Mouse (Mus musculus): ENCODE results near the gene Map6.

Gene Map6

DNA sequence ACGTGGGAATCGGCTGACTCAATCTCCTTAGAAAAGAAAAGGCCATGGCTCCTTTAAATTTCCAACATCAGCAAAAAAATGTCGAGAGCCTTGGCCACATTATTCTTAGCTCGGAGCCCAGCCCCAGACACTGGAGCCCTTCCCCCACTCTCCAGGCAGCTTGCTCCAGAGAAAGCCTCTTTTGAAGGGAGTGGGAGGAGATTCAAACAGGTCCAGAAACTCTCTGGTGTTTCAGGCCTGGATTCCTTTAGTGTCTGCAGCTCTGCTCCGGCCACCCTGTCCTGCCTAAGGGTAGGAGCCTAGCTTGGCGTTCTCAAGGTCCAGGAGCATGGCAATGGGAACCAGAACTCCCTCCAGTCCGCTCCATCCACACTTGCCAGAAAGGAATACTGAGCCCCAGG, 88.5 kb downstream of the Map6 start:
- no peak for DNase-seq (ENCODE audit: low spot score in 2 of 2)

DNA sequence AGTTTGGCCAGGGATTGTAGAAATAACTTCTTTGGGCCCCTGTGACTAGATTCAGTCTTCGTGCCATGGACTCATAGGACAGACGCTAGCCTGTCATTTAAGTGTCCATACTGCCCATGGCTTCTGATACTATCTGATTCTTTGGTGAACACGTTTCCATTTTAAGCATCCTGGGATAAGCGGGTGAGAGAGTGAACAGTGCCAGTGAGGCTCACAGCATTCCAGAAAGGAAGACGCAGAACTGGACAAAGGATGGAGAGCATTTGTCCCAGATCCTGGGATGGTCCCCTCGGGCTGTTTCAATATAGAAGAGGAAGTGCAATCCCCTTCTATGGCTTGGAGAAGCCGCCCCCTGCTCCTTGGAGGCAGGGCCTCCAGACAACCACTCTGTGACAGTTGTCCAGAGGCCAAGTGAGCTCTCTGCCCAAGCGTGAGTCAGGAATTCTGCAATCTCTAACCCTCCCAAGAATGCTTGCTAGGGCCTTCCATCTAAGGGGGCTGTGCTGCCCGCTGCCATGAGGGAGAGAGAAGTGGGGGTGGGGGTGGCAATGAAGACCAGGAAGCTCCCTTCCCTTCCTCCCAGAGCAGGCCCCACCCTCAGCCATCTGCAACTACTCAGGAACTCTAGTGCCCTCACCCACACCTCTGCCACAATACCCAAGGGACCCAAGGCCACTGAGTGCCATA, 89.1 kb downstream of the Map6 start:
- no peak for DNase-seq (ENCODE audit: low spot score in 2 of 2)

DNA sequence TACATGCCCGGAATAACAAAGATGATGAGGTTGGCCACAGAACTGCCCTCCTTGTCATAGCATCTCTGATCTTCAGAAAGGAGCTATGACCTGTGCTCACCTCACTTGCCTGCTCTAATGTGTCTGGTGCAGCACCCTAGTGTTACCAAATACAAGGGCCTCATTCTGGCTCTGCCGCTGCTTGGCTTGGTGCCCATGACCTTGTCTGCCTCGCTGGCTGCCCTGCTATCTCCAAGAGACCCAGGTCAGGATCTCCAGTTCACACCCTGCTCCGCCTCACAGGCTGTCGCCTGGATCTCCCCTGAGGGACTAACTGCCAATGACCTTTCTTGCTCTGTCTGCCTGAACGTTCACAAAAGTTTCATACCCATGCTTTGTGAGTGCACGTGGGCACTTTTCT, 90.0 kb downstream of the Map6 start:
- DNase-seq (ENCODE audit: low spot score in 2 of 2), result no peak

DNA sequence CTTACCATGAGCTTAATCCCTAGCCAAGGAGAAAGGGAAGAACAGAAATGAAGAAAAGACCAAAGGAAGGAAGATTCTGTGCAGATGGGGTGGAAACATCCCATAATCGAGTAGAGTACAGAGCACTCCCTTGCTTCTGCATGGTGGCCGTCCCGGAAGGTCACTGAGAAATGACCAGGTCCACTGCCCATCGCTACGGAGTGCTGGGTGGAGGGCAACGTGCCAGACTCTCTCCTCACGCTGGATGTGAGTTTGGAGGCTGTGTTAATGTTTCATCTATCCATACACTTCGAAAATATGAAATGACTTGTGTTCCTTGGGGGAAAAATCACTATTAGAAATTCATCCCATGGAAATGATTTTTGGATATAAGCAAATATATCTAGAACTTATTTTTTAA, 91.1 kb downstream of the Map6 start:
- DNase-seq (ENCODE audit: low spot score in 2 of 2), result no peak

DNA sequence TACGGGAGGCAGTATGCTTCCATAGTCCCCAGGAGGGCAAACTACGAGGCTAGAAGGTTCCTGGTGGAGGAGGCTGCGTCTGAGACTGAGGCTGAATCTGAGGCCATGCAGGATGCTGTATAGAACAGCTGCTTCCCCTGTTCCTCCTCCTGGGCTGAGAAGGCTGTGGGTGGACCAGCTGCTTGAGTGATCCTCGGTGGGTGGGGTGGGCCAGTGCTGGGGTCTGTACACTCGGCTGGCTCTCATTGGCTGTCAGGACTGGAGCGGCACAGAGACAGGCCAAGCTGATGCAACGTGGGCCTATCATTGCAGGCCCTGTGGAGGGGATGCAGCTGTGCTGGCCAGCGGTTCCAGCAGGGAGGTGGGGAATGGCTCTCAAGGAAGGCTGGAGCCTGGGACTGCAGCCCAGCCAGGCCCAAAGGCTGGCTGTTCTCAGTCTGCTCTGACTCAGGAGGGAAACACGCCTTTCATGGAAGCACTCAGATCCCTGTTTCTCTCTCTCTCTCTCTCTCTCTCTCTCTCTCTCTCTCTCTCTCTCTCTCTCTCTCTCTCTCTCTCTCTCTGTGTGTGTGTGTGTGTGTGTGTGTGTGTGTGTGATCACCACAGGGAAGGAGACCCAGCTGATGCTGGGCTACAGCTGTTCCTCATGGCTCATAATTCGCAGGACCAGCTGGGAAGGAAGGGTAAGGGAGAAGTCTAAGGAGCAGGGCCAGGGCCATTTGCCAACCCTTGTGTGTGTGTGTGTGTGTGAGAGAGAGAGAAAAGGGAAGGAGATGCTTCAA, 93.0 kb downstream of the Map6 start:
- no peak for DNase-seq (ENCODE audit: low spot score in 2 of 2)

DNA sequence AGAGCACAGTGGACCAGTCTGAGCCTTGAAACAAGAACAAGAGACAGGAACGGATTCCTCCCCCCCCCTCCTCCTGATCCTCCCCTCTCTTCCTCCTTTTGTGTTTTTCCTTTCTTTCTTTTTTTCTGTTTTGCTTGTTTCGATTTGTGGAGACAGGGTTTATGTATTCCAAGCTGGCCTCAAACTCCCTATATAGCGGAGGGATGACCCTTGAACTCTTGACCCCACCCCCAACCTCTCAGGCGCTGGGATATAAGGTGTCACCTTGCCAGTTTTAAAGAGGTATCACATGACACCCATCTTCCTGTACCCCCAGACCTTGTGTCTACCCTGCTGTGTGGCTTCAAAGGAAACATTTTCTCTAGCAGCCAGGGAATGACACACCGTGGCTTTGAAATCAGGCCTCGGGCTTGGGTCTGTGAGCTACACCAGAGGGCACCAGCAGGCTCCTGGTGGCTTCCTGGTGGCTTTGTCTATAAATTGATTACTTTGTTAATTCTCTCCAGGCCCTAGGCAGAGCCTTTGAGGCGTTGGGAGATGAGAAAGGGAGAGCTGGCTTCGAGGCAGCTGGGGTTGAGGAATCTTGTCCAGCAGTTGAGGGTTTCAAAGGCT, 93.7 kb downstream of the Map6 start:
- DNase-seq (ENCODE audit: low spot score in 2 of 2), result no peak

DNA sequence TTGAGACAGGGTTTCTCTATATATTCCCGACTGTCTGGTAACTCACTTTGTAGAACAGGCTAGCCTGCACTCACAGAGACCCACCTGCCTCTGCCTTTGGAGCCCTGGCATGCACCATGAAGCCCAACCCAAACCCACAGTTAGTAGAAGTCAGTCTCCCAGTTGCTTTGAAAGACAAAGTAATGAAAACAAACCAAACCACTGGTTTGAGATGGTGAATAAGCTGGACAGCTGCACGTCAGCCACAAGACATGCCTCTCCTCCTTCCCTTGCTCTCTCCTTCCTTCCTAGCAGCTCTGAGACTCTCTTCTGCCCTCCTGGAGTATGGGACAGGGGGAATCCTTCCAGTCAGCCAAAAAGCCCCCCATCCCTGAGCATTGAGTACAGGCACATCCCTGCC, 94.9 kb downstream of the Map6 start:
- no peak for DNase-seq (ENCODE audit: low spot score in 2 of 2)

DNA sequence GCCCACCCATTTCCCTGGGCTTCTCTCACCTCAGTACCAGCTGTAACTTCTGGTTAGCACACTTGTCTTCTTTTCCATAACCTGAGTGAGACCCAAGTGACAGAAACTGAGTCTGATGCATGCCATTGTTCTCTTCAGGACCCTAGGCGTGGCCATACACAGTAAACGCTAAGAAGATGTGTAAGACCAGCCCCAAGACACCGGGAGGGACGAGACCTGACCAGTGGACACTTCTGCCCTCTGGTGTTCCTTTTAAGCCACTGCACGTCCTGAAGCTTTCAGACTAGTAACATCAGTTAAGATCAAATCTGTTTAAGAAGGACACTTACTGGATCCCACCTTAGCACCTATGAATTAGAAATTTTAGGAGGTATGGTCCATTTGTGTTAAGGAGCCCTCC, 97.8 kb downstream of the Map6 start:
- DNase-seq (ENCODE audit: low spot score in 2 of 2), result peak; percentile 17 to 24

DNA sequence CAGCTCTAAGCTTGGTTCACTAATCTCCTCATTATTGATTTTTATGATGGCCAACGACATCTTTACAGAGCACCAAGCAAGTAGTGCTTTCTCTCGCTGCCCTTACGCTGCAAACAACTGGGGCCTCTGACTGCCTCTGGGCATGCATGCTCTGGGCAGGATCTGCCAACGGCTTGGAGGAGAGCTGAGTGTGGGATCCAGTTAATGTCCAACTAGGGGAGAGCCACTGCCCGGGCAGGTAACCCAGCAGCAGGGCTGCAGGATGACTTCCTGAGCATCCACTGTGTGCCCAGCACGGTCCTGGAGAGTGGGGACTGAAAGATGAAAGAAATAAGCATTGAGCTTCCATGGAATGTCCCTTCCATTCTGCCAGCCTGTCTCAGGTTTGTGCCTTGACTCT, 99.5 kb downstream of the Map6 start:
- DNase-seq (ENCODE audit: low spot score in 2 of 2), result no peak

DNA sequence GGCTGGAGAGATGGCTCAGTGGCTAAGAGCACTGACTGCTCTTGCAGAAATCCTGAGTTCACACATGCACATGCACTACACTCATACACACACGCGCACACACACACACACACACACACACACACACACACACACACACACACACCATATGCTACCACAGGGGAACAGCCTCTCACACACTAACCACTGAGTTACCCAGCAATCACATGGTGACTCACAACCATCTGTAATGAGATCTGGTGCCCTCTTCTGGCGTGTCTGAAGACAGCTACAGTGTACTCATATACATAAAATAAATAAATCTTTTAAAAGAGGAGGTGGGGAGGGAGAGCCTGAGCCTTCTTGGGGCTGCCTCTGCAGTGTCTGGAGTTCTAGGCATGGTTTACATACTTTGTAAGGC, 107.1 kb downstream of the Map6 start:
- DNase-seq (ENCODE audit: low spot score in 2 of 2), result peak; percentile 19 to 32

DNA sequence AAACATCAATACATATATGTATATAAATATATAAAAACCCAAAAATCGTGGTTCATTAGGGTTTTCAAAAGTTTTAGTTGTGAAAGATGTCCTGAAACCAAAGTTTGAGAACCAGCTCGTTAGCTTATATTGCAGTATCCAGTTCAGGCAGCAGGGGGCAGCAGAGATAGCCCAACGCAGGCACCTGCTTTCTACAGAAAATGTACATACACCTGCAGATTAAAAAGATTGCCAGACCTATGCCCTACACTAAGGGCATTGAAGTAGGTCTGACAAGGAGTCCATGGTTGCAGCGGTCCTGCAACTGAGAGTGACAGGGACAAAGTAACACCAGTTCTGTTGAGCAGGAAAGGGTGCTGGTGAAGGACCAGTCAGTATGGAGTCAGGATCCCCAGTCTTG, 108.2 kb downstream of the Map6 start:
- peak; percentile 79 to 85 for DNase-seq (ENCODE audit: low spot score in 2 of 2)

DNA sequence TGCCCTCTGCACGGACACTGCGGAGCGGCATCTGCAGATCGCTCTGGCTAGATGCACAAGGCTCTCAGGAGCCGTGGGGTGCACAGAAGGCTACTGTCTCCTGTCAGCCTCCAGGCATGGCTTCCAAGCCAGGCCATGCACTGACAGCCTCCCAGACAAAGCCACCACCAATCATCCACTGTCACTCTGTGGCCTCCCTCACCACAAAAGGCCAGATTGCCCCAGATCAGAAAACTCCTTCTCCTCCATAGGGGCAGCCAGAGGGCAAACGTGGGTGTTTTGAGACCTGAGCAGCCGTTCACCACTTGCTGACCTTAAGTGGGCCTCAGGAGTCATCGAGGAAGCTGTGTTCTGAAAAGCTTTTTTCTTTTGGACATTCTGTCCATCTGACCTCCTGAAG, 111.6 kb downstream of the Map6 start:
- DNase-seq (ENCODE audit: low spot score in 2 of 2), result no peak

DNA sequence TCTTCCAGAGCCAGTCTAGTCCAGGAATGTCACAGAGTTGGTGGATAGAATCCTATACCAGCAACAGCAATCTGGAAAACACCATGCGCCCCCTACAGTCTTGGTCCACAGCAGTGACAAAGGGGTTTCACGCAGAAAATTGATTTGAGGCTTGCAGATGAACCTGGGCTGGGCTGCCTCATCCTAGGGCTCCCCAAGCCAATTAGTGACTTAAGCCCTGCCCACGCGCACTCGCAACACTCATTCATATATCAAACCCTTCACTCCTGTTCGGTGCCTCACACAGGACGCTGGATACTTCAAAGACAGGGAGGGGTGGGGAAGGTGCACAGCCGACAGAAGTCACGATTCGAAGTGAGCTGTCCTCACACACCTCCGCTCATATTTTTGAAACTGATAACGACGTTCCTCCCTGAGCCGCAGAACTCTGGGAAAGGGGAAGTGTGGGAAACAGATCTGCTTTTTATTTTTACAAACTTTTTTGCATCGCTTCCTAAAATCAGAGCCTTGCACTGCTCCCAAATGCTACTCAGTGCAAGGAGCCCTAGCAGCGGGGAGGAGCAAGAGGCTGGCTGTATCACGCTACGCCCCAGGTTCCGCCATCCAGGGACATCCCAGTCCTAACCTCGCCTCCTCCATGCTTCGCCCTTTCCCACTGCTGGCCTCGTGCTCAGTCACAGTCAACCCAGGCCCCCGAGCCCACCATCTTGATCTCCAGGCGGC, 113.4 kb downstream of the Map6 start:
- peak in 1 of 2 experiments; percentile 13 for DNase-seq (ENCODE audit: low spot score in 2 of 2)

DNA sequence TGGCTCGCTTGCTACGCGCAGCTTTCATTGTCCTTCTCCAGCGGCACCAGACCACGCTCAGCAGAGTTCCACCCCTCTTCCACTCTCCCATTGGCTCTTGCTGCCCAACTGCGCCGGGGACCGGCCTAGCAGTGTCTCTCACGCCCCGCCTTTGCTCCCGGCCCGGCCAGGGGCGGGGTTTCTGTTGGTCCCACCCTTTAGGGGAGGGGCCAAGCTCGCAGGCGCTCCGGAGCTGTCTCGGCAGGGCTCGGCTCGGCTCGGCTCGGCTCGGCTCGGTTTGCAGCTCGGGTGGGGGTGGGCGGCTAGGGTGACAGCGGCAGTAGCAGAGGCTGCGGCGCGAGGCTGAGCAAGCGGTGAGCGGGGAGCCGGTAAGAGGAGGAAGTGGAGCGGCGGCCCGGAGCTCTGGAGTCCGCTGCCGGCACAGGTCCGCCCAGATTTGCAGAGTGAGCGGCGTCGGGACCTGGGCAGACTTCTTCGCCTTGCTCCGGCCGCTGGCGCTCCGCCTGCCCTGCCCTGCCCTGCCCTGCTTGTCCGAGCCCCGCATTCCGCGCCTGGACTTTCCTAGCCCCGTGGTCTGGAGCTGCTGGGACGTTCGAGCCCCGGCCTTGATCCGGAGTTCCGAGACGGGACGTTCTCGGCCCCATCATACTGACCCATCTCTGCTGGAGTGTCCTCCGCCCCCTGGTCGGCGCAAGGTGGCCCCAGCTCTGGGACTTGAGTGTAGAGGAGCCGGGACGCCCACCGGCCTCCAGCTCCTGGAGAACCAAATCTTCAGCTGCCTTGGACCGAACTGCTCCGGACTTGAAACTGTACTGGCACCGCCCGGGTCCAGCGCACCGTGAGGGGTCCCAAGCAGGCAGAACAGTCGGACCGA, 114.2 kb downstream of the Map6 start, which contains the start of gene Gdpd5:
Gdpd5 (plus strand) TSS at position 201 of the 874 bp plus-strand sequence.
- DNase-seq (ENCODE audit: low spot score in 2 of 2), result peak; percentile 98 to 99

DNA sequence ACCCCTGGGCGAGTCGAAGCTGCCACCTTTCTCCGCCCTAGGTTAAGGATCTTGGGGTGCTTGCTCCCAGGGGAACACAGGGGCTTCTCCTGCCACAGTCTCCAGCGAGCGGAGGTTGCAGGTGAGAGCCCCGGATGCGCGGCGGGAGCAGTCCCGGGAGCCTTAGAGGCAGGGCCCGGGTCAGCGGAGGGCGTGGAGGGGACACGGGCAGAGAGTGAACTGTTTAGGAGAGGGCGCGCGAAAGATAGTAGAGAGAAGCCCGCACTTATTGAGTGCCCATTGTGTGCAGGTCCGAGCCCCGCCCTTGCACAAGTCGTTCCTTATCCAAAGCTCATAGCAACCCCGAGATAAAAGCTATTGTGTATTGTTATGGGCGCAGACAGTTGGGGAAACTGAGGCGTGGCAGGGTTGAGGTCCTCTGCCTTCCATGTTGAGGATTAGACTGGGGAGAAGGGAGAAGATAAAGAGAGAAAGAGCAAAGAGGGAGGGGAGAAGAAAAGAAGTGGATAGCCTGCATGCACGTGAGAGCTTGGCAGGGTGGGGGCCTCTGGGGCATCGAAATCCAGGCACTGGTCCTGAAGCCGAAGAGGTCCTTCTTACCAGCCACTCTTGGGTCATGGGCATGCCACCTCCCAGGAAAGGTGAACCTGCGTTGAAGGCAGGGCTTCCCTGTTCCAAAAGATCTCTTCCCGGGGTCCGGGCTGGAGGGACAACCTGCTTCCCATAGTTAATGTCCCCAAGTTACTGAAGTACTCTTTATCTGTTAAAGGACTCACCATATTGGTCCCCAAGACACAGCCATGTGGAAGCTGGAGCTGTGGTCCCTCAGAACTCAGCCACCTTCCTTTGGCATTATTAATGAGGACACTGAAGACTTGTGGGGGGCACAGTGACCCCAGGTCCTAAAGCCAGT, 115.1 kb downstream of the Map6 start:
- DNase-seq (ENCODE audit: low spot score in 2 of 2), result no peak

DNA sequence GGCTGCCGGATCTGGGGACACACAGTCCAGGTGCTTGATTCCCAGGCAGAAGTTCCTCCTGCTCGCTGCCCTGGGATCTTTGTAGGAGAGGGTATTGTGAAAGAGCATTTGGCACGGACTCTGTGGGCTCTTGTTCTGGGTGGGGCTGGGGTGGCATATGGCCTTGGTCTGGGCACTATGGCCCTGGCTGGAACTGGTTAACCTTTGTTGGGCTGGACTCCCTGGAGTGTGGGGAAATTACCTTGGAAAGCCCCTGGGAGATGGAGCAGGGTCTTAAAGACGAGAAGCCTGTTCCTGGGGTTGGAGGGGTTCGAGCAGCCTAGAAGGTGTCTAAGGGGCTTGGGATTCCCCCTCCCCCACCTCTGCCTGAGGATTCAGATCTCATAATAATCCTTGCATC, 116.0 kb downstream of the Map6 start:
- no peak for DNase-seq (ENCODE audit: low spot score in 2 of 2)

DNA sequence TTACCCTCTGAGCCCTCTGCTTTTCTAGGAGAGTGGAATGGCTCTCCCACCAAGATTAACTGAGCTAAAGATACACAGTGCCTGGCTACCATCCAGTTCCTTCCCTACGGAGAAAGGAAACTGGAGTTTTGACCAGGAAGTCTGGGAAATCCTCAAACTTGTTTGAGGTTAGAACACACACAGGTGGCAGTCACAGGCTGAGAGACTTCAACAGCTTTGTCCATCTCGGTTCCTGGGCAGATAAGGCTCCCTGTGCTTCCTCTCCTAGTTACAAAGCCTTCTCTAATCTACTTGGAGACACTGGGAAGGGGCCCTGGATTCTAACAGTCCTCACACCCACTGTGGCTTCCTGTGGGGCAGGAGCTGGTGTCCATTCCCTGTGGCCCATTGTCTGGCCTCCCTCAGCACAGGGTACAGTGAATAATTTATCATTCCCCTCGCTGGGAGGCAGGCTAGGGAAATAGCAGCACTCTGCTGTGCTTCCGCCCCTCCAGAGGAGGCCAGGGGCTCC, 116.9 kb downstream of the Map6 start:
- no peak for DNase-seq (ENCODE audit: low spot score in 2 of 2)

DNA sequence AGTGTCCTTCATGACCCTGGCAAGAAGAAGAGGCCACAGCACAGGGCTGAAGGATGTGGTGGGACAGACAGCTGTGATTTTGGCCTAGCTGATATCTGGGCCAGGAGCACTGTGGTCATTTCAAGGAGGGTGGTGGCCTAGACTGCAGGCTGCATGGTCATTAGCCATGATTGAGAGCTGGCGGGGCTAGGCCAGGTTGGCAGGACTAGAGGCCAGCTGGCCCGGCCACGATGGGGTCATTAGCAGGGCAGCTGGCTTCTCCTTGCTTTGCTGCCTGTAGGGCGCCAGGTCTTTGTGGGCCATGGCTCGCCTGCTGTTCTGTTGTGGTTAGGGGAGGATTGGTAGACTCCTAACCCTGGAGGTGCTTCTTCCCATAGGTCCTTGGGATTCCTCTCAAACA, 118.8 kb downstream of the Map6 start:
- no peak for DNase-seq (ENCODE audit: low spot score in 2 of 2)

All from natural killer cell, adult 2 months (primary cell).